Mouse (Mus musculus): ENCODE measurements at regions not wholly inside any gene's neighbourhood (a gene's known extent, or its start where the extent isn't known, plus 50 kb on each side); places are given as distances from the start of the nearest gene placed in this dataset.

DNA sequence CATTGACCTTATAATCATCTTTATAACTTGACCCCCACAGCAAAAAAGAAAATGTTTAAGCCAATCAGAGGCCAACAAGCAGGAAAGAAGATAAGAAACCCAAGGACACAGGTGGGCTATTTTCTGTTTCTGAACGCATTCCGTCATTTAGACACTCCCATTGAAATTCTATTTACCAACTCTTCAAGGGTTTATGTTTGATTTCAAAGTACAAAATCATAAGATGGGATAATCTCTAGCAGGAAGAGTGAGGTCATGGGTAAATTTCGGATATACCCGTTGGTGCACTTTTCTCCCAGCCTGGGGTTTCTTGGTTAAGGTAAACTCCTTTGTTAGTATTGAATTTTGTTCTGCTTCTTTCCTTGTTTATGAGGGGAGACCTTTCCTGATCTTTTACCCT lies 230.9 kb upstream of the Dcn start:
- in situ Hi-C loops (cut with MseI, MboI) = no loop called here

DNA sequence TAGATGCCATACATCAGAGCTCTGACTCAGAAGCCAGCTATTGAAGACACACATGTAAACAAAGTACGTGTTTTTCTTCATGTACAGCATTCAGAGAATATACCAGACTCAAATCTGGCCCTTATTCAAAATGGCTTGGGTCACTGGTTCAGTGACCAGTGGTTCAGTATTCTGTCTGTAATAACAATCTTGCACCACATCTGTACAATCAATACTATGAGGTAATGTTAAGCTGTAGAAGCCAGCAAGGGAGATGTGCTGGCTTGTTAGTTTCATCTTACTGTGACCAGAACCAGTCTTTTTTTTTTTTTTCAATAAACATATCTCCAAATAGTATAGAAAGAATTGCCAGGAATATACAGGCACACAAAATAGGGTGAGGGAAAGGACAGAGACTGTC lies 229.6 kb upstream of the Dcn start:
- in situ Hi-C loops (cut with MseI, MboI) = no loop called here

DNA sequence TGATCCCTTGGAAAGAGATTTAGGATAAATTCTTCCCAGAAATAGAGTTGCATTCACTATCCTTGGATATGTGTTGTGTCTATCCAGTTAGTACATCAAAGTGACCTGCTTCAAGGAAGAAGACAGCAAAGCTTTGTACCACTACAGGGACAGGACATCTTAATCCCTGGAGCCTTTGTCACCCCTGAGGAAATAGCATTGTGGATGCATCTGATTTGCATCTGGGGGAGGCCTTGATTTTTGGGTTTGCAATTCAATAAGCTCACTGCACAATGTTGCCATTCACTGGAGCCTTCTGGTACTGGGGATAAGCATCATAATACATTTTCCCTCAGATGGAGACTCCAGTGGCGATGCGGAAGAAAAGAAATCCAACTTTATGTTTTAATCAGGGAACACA lies 229.2 kb upstream of the Dcn start:
- in situ Hi-C loops (cut with MseI, MboI) = no loop called here

DNA sequence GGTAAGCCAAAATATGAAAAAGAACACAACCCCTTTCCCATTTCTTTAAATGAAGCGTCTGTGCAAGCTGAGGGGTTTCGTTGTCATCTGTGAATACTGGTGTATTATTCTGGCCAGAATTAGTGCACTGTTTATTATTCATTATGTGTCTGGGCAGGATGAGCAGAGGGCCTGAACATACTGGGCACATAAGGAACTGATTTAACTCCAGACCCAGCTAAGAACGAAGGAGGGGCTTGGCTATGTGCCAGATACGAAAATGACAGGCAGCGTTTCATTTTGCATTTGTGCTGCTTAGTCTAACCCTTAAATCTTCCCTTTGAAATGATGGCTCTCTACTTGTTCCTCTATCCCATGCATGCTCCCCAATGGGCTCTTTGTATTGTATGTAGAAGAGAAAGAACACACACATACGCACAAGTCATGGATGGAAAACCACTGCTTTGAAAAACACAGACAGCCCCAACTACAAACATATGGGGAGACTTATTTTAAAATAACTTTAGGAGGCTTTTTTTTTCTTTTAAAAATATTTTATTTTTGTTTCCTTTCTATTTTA lies 213.4 kb upstream of the Dcn start:
- in situ Hi-C loops (cut with MseI, MboI) = no loop called here

DNA sequence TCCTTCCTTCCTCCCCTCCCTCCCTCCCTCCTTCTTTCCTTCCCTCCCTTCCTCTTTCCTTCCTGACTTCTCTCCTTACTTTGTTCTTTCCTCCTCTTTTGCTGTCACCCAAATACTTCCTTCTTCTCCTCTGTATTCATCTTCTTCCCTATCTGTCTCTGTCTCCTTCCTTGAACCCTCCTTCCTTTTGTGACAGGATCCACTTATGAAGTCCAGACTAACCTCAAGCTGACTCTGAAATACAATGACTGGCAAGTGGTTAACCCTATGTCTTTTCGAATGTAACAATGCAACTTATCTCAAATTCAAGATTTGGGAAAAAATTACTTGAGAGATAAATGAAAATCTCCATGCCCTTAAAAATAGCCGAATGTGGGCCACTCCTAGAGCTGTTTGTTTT lies 197.0 kb upstream of the Dcn start:
- in situ Hi-C loops (cut with MseI, MboI) = no loop called here

DNA sequence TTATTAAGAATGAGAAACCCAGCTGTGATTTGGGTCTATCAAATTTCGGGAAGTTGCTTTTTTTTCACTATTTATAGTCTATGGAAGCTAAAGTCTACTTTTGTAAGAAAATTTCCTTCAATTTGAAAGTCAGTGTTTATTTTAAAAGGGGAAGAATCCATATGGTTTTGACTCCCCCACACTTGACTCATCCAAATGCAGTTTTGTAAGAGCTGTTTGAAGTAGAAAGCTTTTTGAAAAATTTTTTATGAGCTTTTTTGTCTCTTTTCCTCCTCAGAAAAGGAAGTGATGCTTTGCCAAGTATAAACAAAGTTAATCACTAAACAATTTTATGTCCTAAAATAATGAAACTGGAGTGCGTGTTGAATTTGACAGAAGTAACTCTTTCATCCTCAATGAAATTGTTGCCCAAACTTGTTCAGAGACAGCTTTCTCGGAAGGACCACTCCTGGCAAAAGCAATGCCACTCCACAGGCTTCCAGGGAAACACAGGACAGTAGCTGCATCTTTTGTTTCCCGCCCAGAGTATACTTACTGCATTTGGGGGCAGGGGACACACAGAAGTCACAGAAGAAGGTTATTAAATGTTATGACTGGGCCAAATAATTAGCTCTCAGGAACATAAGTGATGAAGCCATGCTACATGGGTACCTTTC lies 196.4 kb upstream of the Dcn start:
- in situ Hi-C loops (cut with MseI, MboI) = no loop called here

DNA sequence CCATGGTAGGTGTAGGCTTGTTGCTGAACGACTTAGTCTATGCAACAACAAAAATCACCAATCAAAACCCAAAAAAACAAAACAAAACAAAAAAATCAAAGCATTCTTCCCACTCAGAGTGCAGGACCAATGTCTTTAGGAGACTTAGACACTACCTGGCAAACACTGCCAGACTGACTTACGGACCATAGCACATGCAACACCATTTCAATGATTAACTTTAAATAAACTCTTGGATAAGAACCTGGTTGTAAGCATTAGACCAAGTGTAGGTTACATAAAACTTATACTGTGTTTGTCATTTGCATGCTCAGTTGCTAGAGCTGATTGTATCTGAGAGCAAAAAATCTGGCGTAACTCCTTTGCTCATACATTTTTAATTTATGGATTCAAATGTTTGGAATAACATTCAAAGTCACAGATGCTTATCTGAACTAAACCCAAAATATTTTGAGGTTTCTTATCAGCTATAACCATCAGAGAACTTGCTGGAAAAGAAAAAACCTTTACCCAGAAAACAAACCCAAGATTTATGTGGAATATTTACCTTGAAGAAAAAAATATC lies 174.5 kb upstream of the Dcn start:
- in situ Hi-C loops (cut with MseI, MboI) = loop anchor here in 1 of 2 experiments (25.0 kb wide), 2 partner anchors 693 to 1093 kb away; partner anchors contain the start of gene Btg1

DNA sequence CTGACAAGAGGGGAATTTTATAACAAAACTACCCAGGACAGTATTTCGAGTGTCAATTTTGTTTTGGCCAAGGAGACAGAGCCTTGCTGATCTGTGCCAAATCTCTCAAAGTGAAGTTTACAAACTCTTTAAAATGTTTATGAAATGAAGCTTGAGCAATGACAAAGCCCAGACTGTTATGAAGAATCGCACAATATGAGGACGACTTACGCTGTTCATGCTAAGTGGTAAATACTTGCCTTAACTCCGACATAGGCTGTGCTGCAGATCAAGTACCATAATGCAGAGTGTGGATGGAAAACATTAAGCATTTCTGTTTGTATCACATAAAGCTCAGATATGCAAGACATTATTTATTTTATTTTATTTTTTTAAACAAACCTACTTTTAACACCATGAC lies 169.8 kb upstream of the Dcn start:
- in situ Hi-C loops (cut with MseI, MboI) = loop anchor here in 1 of 2 experiments (25.0 kb wide), 2 partner anchors 697 to 1097 kb away; partner anchors contain the start of gene Btg1

DNA sequence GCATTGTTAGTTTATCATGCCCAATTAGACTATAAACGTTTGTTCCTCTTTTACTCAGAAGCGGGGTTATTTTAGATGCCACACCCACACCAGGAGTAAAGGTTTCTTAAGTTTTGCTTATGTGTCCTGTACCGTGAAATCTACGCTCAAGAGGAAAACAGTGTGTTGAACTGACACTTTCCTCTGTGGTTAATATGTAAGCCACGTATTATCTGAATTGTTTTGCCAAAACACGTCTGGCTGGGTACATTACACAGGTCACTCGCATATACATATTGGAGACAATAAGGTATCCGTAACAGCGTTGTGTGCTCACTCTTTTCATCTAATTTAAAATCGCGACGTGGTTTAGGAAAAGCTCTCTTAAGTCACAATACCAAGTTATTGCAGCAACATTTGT lies 166.9 kb upstream of the Dcn start:
- in situ Hi-C loops (cut with MseI, MboI) = loop anchor here (10.0 to 25.0 kb wide), 3 partner anchors 700 to 1100 kb away; partner anchors contain the start of gene Btg1 (in 1 of the 2)

DNA sequence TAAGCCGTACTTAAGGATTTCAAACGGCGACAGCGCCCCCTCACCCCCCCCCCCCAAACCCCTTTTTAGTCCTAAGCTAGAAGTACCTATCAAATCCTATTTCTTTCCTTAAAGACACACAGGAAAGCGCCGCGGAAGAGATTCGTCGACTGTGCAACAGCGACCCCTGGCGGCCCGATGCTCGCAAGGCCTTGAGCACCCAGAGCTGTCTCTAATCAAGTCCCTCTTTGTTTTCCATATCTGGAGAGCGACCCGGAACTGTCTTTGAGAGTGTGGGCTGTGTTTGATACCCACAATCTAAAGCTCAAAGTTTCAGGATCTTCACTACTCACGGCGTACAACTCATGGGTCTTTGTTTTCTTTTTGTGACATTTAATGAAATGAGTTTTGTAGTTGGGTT lies 166.4 kb upstream of the Dcn start:
- in situ Hi-C loops (cut with MseI, MboI) = loop anchor here (10.0 to 25.0 kb wide), 3 partner anchors 701 to 1101 kb away; partner anchors contain the start of gene Btg1 (in 1 of the 2)

DNA sequence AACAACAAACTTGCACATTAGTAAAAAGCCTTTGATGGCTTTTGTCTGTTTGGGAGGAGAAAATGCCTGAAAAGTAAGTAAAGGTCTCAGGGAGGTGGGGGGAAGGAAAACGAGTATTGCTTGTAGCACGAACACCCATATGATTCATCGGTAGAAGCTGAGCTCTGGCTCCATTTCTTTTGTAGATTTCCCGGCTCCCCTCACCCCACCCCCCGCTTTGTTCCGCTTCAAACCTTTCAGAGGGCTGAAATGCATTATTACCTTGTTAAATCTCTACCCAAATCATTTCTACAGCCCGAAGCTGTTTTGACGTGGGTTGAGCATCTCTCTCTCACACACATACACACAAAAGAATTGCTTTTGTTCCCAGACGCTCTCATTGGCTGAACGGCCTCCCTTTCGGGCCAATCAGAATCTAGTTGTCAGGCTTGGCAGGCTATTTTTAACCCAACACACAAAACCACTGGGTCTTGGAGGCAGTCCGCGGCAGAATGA lies 166.0 kb upstream of the Dcn start:
- in situ Hi-C loops (cut with MseI, MboI) = loop anchor here (10.0 to 25.0 kb wide), 3 partner anchors 701 to 1101 kb away; partner anchors contain the start of gene Btg1 (in 1 of the 2)

DNA sequence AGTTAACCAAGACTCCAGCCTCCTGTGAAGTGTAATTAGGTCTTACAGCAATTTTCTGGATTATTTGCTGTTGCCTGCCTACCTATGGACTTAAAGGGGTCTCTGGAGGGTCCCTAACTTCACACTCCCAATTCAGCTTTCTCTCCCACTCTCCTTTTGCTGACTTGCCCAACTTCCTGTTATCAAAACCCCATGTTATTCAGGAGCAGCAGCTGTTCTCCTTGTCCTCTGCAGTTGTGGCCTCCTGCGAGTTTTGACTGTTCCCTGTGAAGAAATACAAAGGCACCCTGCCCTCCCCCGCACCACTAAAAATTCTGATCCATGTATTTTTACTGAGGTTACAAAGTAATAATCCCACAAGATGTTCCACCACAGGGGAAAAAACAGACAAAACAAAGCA lies 146.8 kb upstream of the Dcn start:
- in situ Hi-C loops (cut with MseI, MboI) = no loop called here

DNA sequence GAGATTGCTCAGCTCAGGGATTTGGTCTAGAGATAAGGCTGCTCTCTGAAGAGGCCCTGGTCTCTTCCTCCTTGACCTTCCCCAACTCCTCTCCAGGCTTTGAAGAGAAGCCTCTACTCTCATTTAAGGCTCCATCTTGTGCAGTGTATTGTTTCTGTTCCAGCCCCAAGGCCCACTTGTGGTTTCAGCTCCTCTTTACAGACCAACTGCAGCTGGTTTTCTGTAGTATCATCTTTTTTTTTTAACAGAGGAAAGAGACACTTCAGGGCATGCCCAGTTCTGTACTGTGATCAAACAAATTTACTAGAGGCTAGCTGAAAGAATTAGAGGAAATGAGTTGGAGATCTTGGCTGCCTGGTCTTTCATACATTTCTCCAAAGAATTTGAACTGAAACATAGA lies 145.4 kb upstream of the Dcn start:
- in situ Hi-C loops (cut with MseI, MboI) = no loop called here

DNA sequence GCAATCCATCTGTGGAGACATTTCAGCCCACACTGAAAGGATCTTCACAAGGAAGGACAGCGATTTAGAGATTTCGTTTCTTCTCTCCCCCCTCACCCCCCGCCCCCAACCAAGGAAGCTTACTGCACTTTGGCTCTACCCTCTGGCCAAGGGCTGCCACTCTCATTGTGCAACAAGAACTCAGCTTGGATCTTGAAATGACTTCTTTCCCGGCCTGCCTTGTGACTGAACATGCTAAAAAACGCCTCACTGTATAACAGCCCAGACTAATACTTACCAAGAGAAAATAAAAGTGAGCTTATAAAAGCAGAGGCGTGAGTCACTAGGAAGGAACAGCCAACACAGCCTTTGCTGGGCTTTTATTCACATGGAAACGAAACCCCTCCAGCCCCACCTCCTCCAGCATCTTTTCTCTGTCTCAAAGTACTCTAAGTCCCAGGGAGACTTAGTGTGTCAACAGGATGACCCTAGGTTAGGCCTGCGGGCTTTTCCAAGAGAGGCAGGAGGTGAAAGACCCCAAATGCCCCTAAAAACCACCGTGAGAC lies 144.7 kb upstream of the Dcn start:
- in situ Hi-C loops (cut with MseI, MboI) = no loop called here

DNA sequence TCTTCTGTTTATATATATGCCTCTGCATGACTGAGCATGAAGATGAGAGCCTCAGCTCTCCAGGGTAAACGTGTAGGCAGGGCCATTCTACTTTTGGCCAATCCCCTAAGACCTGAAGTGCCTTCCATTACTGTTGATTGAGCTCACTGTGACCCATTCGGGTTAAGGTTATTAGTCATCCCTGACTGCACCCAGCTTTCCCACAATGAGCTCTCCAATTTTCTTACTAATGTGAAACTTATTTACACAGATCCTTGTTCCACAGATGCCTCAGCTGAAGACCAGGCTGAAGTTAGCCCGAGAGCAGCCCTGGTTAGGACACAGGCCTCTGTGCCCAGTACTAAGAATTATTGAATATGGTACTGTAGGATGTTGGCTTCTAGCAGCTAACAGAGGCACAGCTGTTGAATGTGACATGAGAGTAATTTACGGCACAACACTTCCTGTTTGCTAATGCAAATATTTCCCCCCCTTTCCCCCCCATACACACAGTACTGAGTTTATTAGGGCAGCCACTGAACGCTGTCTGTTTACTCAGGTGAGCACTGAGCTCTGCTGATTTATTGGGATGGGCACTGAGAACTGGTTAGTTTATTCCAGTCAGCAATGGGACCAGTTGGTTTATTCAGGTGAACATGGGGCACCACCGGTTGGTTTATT lies 141.2 kb upstream of the Dcn start:
- in situ Hi-C loops (cut with MseI, MboI) = no loop called here

DNA sequence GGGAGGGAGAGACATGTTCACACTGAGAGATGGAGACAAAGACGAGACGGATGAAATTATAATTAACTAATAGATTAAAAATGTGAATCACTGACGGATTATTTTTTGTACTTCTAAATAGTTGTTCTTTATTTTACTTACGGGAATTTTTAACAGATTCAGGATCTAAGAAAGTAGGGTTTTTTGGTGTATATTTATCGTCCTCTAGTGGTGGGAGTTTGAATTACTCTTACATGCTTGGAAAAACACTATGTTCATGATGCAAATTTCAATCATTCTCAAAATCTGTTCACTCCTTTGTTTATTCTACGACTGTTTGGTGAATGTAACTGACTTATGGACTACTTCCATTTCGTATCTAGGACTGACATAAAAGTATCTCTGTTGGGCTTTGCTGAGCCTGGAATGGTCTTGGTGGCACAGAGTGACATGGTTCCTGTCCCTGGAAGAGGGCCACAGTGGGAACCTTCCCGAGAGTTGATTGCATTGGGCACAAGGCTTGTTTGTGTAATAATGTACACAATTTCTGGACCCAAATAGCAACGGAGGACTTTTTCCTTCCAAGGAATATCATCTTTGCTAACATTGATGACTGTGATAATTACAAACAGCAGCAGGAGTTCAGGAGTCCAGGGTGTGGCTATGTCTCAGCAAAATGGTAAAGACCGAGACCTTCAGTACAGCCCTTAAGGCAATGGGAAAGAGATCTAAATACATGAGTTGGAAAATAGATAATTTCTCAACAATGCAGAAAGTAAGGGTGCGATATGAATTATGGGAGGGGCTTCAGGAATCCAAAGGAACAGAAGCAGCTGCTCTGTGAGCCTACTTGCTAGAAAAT lies 139.3 kb upstream of the Dcn start:
- in situ Hi-C loops (cut with MseI, MboI) = no loop called here

DNA sequence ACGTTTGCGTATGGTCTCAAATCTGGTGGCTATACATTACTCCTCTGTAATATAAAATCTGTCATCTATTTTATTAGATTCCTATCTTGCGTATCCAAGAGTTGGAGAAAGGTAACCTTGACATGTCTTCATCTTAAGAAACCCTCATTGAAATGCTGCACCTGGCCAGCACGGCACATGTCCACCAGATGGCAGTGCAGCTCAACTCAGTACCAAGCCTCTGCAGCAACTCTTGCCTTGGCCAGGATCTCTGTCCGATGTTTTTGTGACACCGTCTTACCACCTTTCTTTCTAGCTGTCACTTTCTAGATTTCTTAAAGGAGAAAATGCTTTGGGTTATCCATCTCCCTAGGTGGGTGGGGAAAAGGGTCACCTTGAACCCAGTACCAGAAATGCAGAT lies 134.1 kb upstream of the Dcn start:
- in situ Hi-C loops (cut with MseI, MboI) = no loop called here

DNA sequence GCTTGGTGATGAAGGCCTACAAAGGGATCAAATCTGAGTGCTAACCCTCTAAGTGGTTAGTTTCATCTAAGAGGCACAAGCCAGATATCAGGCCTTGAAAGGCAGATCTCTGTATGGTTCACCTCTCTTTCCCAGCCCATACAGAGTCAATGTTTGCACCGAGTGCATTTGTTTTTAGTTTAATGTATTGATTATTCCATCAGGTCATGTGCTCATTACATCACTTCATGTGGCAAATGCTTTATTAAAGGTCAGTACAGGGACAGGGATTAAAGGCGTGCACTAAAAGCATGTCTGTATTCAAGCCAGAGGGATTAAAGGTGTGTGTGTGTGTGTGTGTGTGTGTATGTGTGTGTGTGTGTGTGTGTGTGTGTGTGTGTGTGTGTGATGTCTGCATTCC lies 132.5 kb upstream of the Dcn start:
- in situ Hi-C loops (cut with MseI, MboI) = no loop called here

DNA sequence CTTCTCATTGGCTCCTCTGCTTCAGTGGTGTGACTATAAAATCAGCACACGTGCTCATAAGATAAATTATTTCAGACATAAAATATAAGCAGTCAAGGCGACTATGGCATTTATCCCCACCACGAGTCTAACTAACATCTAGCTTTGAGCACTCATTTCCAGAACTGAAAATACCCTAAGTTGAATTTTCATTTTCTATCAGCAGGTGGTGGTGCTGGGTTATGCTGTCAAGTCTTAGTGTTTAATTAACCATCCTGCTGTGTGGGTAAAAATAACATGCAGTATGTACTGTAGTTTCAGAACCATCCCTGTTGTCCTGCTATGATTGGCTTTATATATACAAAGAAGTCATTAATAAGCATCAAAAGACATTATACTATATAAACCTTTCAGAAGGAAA lies 110.8 kb upstream of the Dcn start:
- in situ Hi-C loops (cut with MseI, MboI) = no loop called here

DNA sequence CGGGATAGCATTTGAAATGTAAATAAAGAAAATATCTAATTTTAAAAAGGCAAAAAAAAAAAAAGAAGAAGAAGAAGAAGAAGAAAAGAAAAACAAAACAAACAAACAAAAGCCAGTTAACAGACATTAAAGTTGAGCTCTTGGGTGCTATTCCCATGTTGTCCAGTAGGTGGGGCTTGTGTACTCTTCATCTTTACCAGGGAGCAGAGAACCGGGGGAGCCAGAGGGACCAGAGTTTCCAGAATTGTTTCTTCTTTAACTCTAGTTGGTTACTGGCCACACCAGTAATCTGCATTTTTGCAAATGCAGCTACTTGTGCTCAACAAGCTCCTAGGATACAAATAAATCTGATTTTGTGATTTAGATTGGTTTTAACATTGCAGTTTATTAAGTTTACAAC lies 103.6 kb upstream of the Dcn start:
- in situ Hi-C loops (cut with MseI, MboI) = loop anchor here (10.0 kb wide), 2 partner anchors 319 to 329 kb away; partner anchors contain the start of gene Ccer1 (in 1 of the 2)

DNA sequence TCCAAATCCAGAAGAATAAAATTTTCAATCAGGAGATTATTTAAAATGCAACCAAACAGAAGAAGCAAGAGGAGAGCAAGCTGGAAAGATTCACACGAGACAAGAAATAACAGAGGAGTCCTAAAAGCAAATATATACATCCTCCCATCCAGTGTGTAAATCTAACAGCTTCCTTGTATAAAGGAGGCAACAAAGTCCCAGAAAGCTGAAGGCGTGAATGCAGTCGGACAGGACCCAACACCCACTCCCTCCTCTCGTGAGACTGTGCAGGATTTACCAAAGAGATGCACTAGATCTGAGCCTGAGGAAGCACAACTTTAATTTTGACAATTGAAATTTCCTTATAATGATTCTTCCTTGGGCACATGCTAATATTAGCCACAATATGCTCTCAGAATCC lies 103.0 kb upstream of the Dcn start:
- in situ Hi-C loops (cut with MseI, MboI) = loop anchor here (10.0 kb wide), 2 partner anchors 318 to 328 kb away; partner anchors contain the start of gene Ccer1 (in 1 of the 2)
